16 mouse cellular contexts compared by ENCODE assay signal in genomic region chr19:36782591-36782990, GRCm38 (mm10). TPM values are rescaled to one million over a fixed set of nuclear protein-coding genes. Genes with fewer than 3 reads are reported as not detected.
"Had no signal": no experiment of that assay in that cellular context is flagged by ENCODE, and none has a peak within 500 bp of the region (broad histone marks: within the 10 kb centered on the region; RNA-seq: fewer than 3 reads in every experiment).

No protein-coding gene starts in this region.

- DNase-seq: kidney, adult 8-10 months; kidney, postnatal 25 days; layer of hippocampus, adult 9-11 months; layer of hippocampus, postnatal 36 days; lung, postnatal 10 days; retina, postnatal 1 day; right cerebral cortex, postnatal 4 days; spleen, adult 18-20 months; thymus, adult 2 months; thymus, postnatal 25 days had no signal

- H3K9me3 ChIP-seq: limb, embryonic 15.5 days; liver, embryonic 15.5 days; midbrain, embryonic 12.5 days; neural tube, embryonic 15.5 days had no signal

- ATAC-seq: intestine, postnatal 0 days had no signal

- H3K4me2 ChIP-seq: limb, embryonic 15.5 days; liver, embryonic 15.5 days; midbrain, embryonic 12.5 days; neural tube, embryonic 15.5 days had no signal

- H3K4me3 ChIP-seq: limb, embryonic 15.5 days; liver, embryonic 15.5 days; midbrain, embryonic 12.5 days; myocyte; neural tube, embryonic 15.5 days had no signal

- H3K27me3 ChIP-seq: limb, embryonic 15.5 days; liver, embryonic 15.5 days; midbrain, embryonic 12.5 days; neural tube, embryonic 15.5 days had no signal

- H3K27ac ChIP-seq: limb, embryonic 15.5 days; liver, embryonic 15.5 days; midbrain, embryonic 12.5 days; neural tube, embryonic 15.5 days had no signal

- H3K4me1 ChIP-seq: limb, embryonic 15.5 days; midbrain, embryonic 12.5 days; neural tube, embryonic 15.5 days had no signal

- H3K36me3 ChIP-seq: limb, embryonic 15.5 days; liver, embryonic 15.5 days; midbrain, embryonic 12.5 days; neural tube, embryonic 15.5 days had no signal

- H3K9ac ChIP-seq: limb, embryonic 15.5 days; liver, embryonic 15.5 days; midbrain, embryonic 12.5 days; neural tube, embryonic 15.5 days had no signal

RNA-seq across cellular contexts. Expression of gene Ppp1r3c, which starts 46.1 kb away (rescaled TPM):
- polyA plus RNA-seq: myocyte had no signal
